Mouse (Mus musculus) heart, embryonic 11.5 days (tissue): Measurements from ENCODE around the gene Sox1. TPM values are rescaled to one million over a fixed set of nuclear protein-coding genes. Genes with fewer than 3 reads are reported as not detected.
A peak's percentile ranks its signal among the peaks of the same experiment; 100 is the strongest.

Source experiments
- ATAC-seq: fragments of 200-750 bp; cut with Nextera tagmentation; replicated peaks from 2 replicates; pipeline ENCODE4 v1.8.0; 2017; ENCODE audit warnings: moderate library complexity; ENCODE audit not compliant: insufficient number of reproducible peaks, low FRiP score, low TSS enrichment
- H3K27ac ChIP-seq: fragments of 300-500 bp; sonication (generic); 2 replicates; pipeline ENCODE4 v1.5.1; 2014; ENCODE audit warnings: mild to moderate bottlenecking, low read depth, low read length
- H3K27me3 ChIP-seq: fragments of 300-500 bp; sonication (generic); 2 replicates; pipeline ENCODE4 v1.6.1; 2014; ENCODE audit warnings: mild to moderate bottlenecking, low read length, mixed read lengths; ENCODE audit not compliant: control insufficient read depth, insufficient read depth
- H3K36me3 ChIP-seq: fragments of 300-500 bp; sonication (generic); 2 replicates; pipeline ENCODE4 v1.6.1; 2014; ENCODE audit warnings: mild to moderate bottlenecking, low read length, moderate library complexity, mixed read lengths; ENCODE audit not compliant: control insufficient read depth, insufficient read depth
- H3K4me1 ChIP-seq: fragments of 300-500 bp; sonication (generic); 2 replicates; pipeline ENCODE4 v1.6.1; 2014; ENCODE audit warnings: low read length; ENCODE audit not compliant: control insufficient read depth, insufficient read depth
- H3K4me2 ChIP-seq: fragments of 300-500 bp; sonication (generic); 2 replicates; pipeline ENCODE4 v1.6.1; 2014; ENCODE audit warnings: mild to moderate bottlenecking, moderate library complexity
- H3K4me3 ChIP-seq: fragments of 300-500 bp; sonication (generic); 2 replicates; pipeline ENCODE4 v1.5.1; 2014; ENCODE audit warnings: low read depth, low read length
- H3K9ac ChIP-seq: fragments of 300-500 bp; sonication (generic); 2 replicates; pipeline ENCODE4 v1.6.1; 2014; ENCODE audit warnings: mild to moderate bottlenecking, low read depth, low read length, moderate library complexity
- H3K9me3 ChIP-seq: fragments of 300-500 bp; sonication (generic); replicated peaks from 2 replicates; pipeline ENCODE4 v1.6.1; 2016; ENCODE audit warnings: low read length; ENCODE audit not compliant: control insufficient read depth
- WGBS: fragments of 180-500 bp; shearing (Covaris S2); extraction: QIAGEN DNeasy Blood & Tissue Kit; methylation state at CpG from one replicate; pipeline ENCODE4 v1.1.7; 2014; ENCODE audit not compliant: insufficient replicate concordance; 5-methylcytosine and 5-hydroxymethylcytosine counted together
- polyA plus RNA-seq: library from polyadenylated mRNA; unstranded; fragments of >200 nt; fragmentation: Nextera tagmentation; extraction: Ambion mirVana; gene quantifications from 2 replicates; pipeline ENCODE4 v1.2.1, GENCODE M21; 2014

Gene Sox1
- polyA plus RNA-seq, 1 experiment from 2014 or later = not detected

DNA sequence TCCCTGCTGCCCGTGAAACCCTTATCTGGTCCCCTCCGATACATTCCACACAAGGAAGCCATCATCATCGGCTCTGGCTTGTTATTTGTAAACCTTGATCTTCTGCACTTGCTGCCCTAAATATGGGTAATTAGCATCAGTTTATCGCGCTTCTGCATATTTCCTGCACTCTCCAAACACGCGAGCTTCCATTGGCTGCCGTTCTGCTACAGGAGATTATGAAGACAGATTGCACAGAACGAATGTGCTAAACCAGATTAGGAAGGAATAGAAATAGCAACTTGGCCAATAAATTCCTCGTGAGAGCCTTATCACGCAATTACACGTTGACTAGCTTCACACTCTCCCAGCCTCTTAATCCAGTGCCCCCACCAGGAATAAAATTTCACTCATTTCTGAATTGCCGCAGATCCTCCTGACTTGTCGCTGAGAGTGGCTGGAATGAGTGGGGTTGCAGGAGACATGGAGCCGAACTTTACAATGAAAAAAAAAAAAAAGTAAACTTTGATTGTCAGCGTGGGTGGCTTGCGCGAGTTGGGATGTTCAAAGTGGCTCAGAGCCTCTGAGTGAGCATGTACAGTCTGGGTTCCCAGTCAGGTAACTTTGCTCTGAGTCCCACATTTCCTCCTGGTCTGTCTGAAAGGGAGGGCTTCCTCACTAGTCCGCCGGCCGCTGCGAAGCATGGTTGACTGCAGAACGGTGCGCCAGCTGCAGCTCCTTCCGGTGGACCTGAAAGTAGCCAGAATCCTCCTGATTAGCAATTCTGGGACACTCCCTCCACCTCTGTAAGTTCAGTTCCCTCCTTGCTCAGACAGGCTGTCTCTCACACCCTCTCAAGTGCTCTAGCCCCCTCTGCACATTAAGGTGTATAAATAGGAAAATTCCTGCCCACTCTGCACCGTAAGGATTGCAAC, 33.0 kb downstream of the Sox1 start:
- Histone ChIP-seq H3K36me3 (no peaks in the 10 kb centered on the region), H3K4me3 (no peak overlapping the region), H3K27me3 (peaks cover 95% of the 10 kb centered on the region), H3K4me1 (peaks cover 4% of the 10 kb centered on the region), H3K9me3 (no peaks in the 10 kb centered on the region), H3K27ac (no peak overlapping the region), H3K9ac (no peak overlapping the region), H3K4me2 (peak overlapping the region; percentile 27; the same call in 1 of the 2 replicates)
- WGBS = 21% methylated on average over 26 of the region's 26 CpGs
- ATAC-seq = no peak

DNA sequence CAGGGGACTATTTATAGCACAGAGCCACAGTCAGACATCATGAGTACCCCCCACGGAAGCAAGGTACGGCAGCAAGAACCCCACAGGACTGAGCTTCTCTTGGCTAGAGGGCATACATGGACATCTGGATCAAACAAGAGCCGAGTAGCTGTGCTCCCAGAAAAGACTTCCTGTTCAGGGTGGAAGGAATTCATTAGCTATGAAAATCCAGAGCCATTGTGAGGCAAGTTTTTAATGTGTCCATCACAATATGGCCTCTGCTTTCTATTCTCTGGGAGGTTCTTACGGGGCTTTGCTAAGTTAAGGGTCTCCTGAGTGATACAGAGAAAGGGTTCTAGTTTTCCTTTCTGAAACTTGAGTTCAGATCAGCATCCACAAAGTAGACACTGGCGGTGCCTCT, 33.8 kb downstream of the Sox1 start:
- H3K4me2 ChIP-seq = no peak overlapping the region; the same call in 1 of the 2 replicates
- no peak for ATAC-seq
- H3K9me3 ChIP-seq = no peaks in the 10 kb centered on the region
- H3K9ac ChIP-seq = no peak overlapping the region
- H3K27ac ChIP-seq = no peak overlapping the region
- peaks cover 98% of the 10 kb centered on the region for H3K27me3 ChIP-seq
- no peak overlapping the region for H3K4me3 ChIP-seq
- peaks cover 4% of the 10 kb centered on the region for H3K4me1 ChIP-seq
- 31% methylated on average over 5 of the region's 5 CpGs for WGBS
- no peaks in the 10 kb centered on the region for H3K36me3 ChIP-seq

DNA sequence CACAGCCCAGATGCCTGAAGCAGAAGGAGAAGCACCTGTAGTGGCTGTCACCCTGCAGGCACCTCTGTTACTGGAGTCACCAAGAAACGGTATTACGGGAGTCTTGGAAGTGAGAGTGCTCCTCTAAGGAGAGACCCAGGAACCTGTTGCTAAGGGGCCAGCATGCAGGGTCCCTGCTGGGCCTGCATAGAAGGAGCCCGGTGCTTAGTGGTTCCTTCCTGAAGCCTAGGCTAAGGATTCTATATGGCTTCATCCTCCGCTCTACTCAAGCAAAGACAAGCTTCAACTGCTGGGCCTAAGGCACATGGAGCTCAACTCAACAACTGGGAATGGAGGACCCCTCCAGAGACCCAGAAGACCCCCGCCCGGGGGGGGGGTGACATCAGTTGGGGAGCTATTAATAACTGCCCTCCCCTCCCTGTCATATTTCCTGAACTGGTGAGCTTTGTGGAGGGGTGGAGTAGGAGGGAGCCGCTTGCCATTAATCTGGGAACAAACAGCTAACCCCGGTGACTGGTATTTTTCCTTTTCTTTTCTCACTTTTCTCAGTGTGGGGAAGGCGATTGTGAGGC, 34.6 kb downstream of the Sox1 start:
- H3K9me3 ChIP-seq = no peaks in the 10 kb centered on the region
- H3K27me3 ChIP-seq = peaks cover 98% of the 10 kb centered on the region
- no peak overlapping the region for H3K9ac ChIP-seq
- H3K4me3 ChIP-seq = no peak overlapping the region
- no peaks in the 10 kb centered on the region for H3K36me3 ChIP-seq
- no peak overlapping the region for H3K4me2 ChIP-seq
- no peak for ATAC-seq
- H3K4me1 ChIP-seq = peaks cover 4% of the 10 kb centered on the region
- 11% methylated on average over 9 of the region's 9 CpGs for WGBS
- no peak overlapping the region for H3K27ac ChIP-seq

DNA sequence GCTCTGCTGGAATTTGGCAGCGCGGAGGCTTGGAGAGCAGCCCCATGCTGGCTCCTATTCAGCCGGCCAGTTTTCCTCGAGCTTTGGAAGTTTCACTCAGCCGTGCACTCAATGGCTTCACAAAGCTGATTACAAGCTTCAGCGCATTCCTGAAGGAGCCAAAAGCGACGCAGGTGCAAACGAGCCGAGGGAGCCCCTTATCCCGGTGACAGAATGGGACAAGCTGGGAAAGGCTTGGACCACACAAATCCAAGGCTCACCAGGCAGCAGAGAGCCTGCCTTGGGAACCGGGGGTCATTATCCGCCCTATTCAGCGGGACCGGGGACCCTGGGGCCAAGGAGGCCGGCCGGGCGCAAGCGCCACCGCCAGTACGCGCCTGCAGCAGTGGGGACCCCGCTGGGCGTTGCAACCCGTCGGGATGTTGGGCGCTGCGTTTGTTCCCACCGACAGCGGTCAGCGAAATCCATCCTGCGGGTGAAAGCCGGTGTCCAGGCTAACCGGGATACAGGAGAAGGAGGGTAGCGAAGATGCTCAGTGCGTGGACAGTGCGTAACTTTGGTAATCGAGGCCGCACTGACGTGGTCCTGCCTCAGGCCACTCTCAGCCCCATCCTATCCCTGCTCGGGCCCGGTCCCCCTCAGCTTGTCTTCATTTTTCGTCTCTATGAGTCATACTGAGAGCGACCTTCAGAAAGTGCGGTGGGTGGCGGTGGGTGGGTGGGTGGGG, 35.2 kb downstream of the Sox1 start:
- peak overlapping the region; percentile 44; the same call in 1 of the 2 replicates for H3K4me2 ChIP-seq
- H3K4me3 ChIP-seq = peak overlapping the region; percentile 12; the same call in 1 of the 2 replicates

DNA sequence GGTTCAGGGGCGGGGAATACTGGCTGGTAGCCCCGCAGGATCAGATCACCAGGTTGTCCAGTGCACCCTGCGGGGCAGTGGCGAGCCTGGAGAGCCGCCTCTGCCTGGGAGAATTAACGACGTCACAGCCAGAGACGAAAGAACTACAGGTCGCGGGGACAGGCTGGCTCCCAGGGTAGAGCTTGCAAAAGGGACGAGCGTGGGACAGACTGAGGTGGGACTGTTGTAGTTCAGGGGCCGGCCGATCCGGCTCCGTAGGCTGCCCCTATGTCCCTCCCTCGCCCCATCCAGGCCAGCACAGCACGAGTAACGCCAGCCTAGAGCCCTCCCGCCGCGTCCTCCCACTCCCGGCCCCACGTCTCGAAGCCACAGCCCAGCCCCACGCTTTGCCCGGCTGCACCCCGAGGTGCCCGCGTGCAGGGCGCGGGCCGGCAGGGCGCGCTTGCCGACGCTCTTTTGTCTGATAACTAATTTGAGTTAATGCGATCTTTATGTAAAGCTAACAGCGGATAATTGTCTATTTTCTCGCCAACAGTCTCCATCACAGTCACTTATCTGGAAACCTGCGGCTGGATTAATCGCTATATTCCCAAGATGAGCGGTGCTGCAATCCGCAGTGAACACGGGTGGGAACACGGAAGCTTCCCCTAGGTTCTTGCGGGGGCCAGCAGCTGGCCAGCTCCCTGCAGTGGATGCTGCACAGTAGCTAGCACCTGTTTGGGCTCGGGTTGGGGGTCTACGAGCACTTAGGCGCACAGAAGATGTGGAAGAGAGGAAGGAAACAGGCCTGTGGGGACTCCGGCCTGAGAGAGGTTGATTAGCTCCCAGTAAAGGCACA, 36.0 kb downstream of the Sox1 start:
- ATAC-seq = no peak
- Histone ChIP-seq H3K9ac (no peak overlapping the region), H3K4me3 (0 out of 2 replicates have a peak overlapping the region, but pooled peaks have one; percentile 12), H3K4me1 (peaks cover 4% of the 10 kb centered on the region), H3K36me3 (no peaks in the 10 kb centered on the region), H3K9me3 (no peaks in the 10 kb centered on the region), H3K27ac (no peak overlapping the region), H3K4me2 (peak overlapping the region; percentile 44), H3K27me3 (peaks cover 88% of the 10 kb centered on the region)
- WGBS = 2% methylated on average over 47 of the region's 51 CpGs

More for the DNA sequence above, 35.2 kb downstream of the Sox1 start:
- Histone ChIP-seq H3K9ac (no peak overlapping the region), H3K36me3 (no peaks in the 10 kb centered on the region), H3K9me3 (no peaks in the 10 kb centered on the region), H3K27me3 (peaks cover 94% of the 10 kb centered on the region), H3K4me1 (peaks cover 4% of the 10 kb centered on the region), H3K27ac (no peak overlapping the region)
- no peak for ATAC-seq
- 1% methylated on average over 46 of the region's 46 CpGs for WGBS

DNA sequence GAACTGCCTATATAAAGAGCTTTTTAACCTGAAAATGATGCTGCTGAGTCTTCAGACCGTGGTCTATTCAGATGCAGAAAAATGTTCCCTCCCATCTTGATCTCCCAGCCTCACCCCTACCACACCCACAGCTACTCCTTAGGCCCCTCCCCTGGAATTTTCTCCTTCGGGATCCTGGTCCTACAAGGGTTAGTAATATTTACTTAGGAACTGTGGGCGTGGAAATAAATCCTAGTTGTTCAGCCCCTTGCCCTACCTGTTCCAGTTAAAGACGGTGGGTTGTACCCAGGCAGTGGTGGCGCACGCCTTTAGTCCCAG, 36.6 kb downstream of the Sox1 start:
- 46% methylated on average over 6 of the region's 6 CpGs for WGBS
- H3K9me3 ChIP-seq = no peaks in the 10 kb centered on the region
- peaks cover 4% of the 10 kb centered on the region for H3K4me1 ChIP-seq
- H3K4me3 ChIP-seq = no peak overlapping the region
- ATAC-seq = no peak
- H3K4me2 ChIP-seq = no peak overlapping the region
- no peaks in the 10 kb centered on the region for H3K36me3 ChIP-seq
- H3K9ac ChIP-seq = no peak overlapping the region
- peaks cover 82% of the 10 kb centered on the region for H3K27me3 ChIP-seq
- H3K27ac ChIP-seq = no peak overlapping the region

DNA sequence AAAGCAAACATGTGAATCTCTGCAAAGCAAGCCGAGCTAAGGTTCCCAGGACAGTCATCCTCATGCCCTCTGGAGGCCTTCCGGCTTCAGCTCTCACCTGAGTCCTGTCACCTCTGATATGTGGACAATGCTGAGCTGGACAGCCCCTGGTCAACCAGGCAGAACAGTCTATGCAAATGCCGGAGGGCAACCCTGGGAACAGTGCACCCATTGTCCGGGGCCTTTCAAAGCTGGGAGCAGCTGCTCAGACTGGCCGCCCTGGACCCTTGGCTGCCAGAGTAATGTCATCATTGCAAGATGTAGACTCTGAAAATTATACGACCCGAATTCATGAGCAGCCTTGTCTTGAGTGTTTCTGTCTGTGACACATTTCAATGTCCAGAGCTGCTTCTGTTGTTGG, 37.5 kb downstream of the Sox1 start:
- Histone ChIP-seq H3K36me3 (no peaks in the 10 kb centered on the region), H3K27ac (no peak overlapping the region), H3K4me1 (peaks cover 4% of the 10 kb centered on the region), H3K27me3 (peaks cover 74% of the 10 kb centered on the region), H3K4me3 (no peak overlapping the region), H3K9me3 (no peaks in the 10 kb centered on the region), H3K9ac (no peak overlapping the region), H3K4me2 (no peak overlapping the region)
- no peak for ATAC-seq
- WGBS = 70% methylated on average over 7 of the region's 7 CpGs

DNA sequence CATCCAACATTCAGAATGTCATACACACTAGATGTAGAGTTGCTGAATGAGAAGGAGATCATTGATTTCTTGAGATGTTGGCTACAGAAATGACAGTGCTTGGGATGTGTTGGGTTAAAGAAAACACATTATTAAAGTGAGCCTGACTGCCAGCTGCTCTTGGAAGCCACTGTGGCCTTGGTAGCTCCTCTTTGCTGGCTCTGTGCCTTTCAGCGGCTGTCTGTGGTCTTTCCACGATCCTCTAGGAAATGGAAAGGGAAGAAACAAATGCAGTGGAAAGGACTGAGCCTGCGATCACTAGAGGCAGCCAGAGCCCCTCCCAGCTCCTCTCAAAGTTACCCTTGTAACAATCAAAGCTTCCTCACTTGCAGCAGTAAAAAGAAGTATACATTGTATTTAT, 39.7 kb downstream of the Sox1 start:
- 66% methylated on average over 3 of the region's 3 CpGs for WGBS
- peaks cover 51% of the 10 kb centered on the region for H3K27me3 ChIP-seq
- H3K9me3 ChIP-seq = no peaks in the 10 kb centered on the region
- H3K36me3 ChIP-seq = no peaks in the 10 kb centered on the region
- ATAC-seq = no peak
- no peak overlapping the region for H3K27ac ChIP-seq
- H3K4me1 ChIP-seq = peaks cover 4% of the 10 kb centered on the region
- H3K4me2 ChIP-seq = no peak overlapping the region
- no peak overlapping the region for H3K4me3 ChIP-seq
- H3K9ac ChIP-seq = no peak overlapping the region
